Mouse (Mus musculus) midbrain, postnatal 0 days (tissue): ENCODE measurements around the gene H2afy2. TPM values are rescaled to one million over a fixed set of nuclear protein-coding genes. Genes with fewer than 3 reads are reported as not detected.

Experiments used
- ATAC-seq: fragments of 200-750 bp; cut with Nextera tagmentation; 2 replicates; pipeline ENCODE4 v1.8.0; 2017; ENCODE audit warnings: moderate number of reproducible peaks, mild to moderate bottlenecking, moderate TSS enrichment, moderate library complexity; ENCODE audit not compliant: low FRiP score
- DNase-seq: peaks from one replicate; pipeline ENCODE4 v3.0.0-alpha.2; 2015; ENCODE audit warnings: low spot score
- H3K27ac ChIP-seq: fragments of 300-500 bp; sonication (generic); 2 replicates; pipeline ENCODE4 v1.5.1; 2014; ENCODE audit warnings: low read depth, mild to moderate bottlenecking, low read length, mixed read lengths
- H3K27me3 ChIP-seq: fragments of 300-500 bp; sonication (generic); 2 replicates; pipeline ENCODE4 v1.6.1; 2014; ENCODE audit warnings: low read length, control low read depth, mixed read lengths; ENCODE audit not compliant: insufficient read depth
- H3K36me3 ChIP-seq: fragments of 300-500 bp; sonication (generic); 2 replicates; pipeline ENCODE4 v1.6.1; 2014; ENCODE audit warnings: low read length, control low read depth, mixed read lengths; ENCODE audit not compliant: insufficient read depth
- H3K4me1 ChIP-seq: fragments of 300-500 bp; sonication (generic); 2 replicates; pipeline ENCODE4 v1.6.1; 2014; ENCODE audit warnings: mild to moderate bottlenecking, control low read depth, antibody characterized with exemption, low read length, mixed read lengths; ENCODE audit not compliant: insufficient read depth
- H3K4me2 ChIP-seq: fragments of 300-500 bp; sonication (generic); 2 replicates; pipeline ENCODE4 v1.6.1; 2014; ENCODE audit warnings: low read depth, mild to moderate bottlenecking, low read length, mixed read lengths; ENCODE audit not compliant: poor library complexity, severe bottlenecking
- H3K4me3 ChIP-seq: fragments of 300-500 bp; sonication (generic); 2 replicates; pipeline ENCODE4 v1.5.1; 2014; ENCODE audit warnings: low read depth, mild to moderate bottlenecking, low read length, moderate library complexity
- H3K9ac ChIP-seq: fragments of 300-500 bp; sonication (generic); replicated peaks from 2 replicates; pipeline ENCODE4 v1.6.1; 2014; ENCODE audit warnings: mild to moderate bottlenecking, low read length, moderate library complexity, mixed read lengths; ENCODE audit not compliant: poor library complexity, severe bottlenecking
- H3K9me3 ChIP-seq: fragments of 300-500 bp; sonication (generic); 2 replicates; pipeline ENCODE4 v1.6.1; 2016; ENCODE audit warnings: low read length, control low read depth
- CTCF ChIP-seq: IDR thresholded peaks from 2 replicates; pipeline ENCODE4 v1.5.1; 2016; ENCODE audit warnings: antibody characterized with exemption, mild to moderate bottlenecking
- WGBS: fragments of 180-500 bp; shearing (Covaris S2); extraction: QIAGEN DNeasy Blood & Tissue Kit; methylation state at CpG from one replicate; pipeline ENCODE4 v1.1.7; 2014; 5-methylcytosine and 5-hydroxymethylcytosine counted together
- polyA plus RNA-seq: library from polyadenylated mRNA; unstranded; fragments of >200 nt; fragmentation: Nextera tagmentation; extraction: Ambion mirVana; gene quantifications from 2 replicates; pipeline ENCODE4 v1.2.1, GENCODE M21; 2015
- total RNA-seq: library from RNA; depleted of rRNA; stranded (reverse); fragments of >200 nt; gene quantifications from 2 replicates; pipeline ENCODE4 v1.2.3, GENCODE M21; 2014

H2afy2 gene
- total and polyA plus RNA-seq, 2 experiments from 2014 or later = 123 to 206 TPM

- TF ChIP-seq CTCF = no peak
- Histone ChIP-seq H3K4me3 (no peak overlapping the region), H3K4me2 (no peak overlapping the region), H3K36me3 (no peaks in the 10 kb centered on the region), H3K4me1 (no peaks in the 10 kb centered on the region), H3K9ac (no peak overlapping the region), H3K9me3 (no peaks in the 10 kb centered on the region), H3K27me3 (no peaks in the 10 kb centered on the region), H3K27ac (no peak overlapping the region)
- 91% methylated on average over 12 of the region's 12 CpGs for WGBS
- ATAC-seq (no peak), DNase-seq (no peak)
Observed at GRCm38 (mm10) chr10:61717406-61718296, 66.3 kb downstream of the H2afy2 start.

GRCm38 (mm10) chr10:61715996-61716864, 67.7 kb downstream of the H2afy2 start:
- peak overlapping the region; percentile 85 for H3K4me2 ChIP-seq
- ATAC-seq (no peak), DNase-seq (no peak)
- H3K9me3 ChIP-seq = no peaks in the 10 kb centered on the region
- no peak for TF ChIP-seq CTCF
- H3K36me3 ChIP-seq = no peaks in the 10 kb centered on the region
- peak overlapping the region; percentile 53 for H3K4me3 ChIP-seq
- no peak overlapping the region for H3K27ac ChIP-seq
- no peaks in the 10 kb centered on the region for H3K4me1 ChIP-seq
- 0 out of 2 replicates have a peak, but pooled peaks cover 2% of the 10 kb centered on the region for H3K27me3 ChIP-seq
- WGBS = 83% methylated on average over 7 of the region's 7 CpGs
- H3K9ac ChIP-seq = no peak overlapping the region

GRCm38 (mm10) chr10:61715462-61715837, 68.5 kb downstream of the H2afy2 start:
- WGBS = 5% methylated on average over 10 of the region's 11 CpGs
- Histone ChIP-seq H3K4me1 (no peaks in the 10 kb centered on the region), H3K36me3 (no peaks in the 10 kb centered on the region), H3K4me2 (peak overlapping the region; percentile 85), H3K27me3 (0 out of 2 replicates have a peak, but pooled peaks cover 2% of the 10 kb centered on the region), H3K4me3 (peak overlapping the region; percentile 53), H3K27ac (no peak overlapping the region), H3K9ac (peak overlapping the region; percentile 69), H3K9me3 (no peaks in the 10 kb centered on the region)
- DNase-seq = no peak
- TF ChIP-seq CTCF = no peak
- ATAC-seq = peak; percentile 31; the same call in 1 of the 2 replicates

GRCm38 (mm10) chr10:61714771-61715461, 69.0 kb downstream of the H2afy2 start, which contains the start of gene Aifm2:
Gene Aifm2 (plus strand): TSS chr10:61715263.
- ATAC-seq (peak; percentile 73), DNase-seq (peak; percentile 66)
- no peak for TF ChIP-seq CTCF
- WGBS = 16% methylated on average over 28 of the region's 36 CpGs
- no peaks in the 10 kb centered on the region for H3K9me3 ChIP-seq
- no peaks in the 10 kb centered on the region for H3K4me1 ChIP-seq
- peak within 1 kb of the TSS; percentile 53 for H3K4me3 ChIP-seq
- no peaks in the 10 kb centered on the region for H3K36me3 ChIP-seq
- H3K27ac ChIP-seq = no peak within 1 kb of the TSS
- peak within 1 kb of the TSS; percentile 85 for H3K4me2 ChIP-seq
- H3K27me3 ChIP-seq = 0 out of 2 replicates have a peak, but pooled peaks cover 2% of the 10 kb centered on the region
- peak within 1 kb of the TSS; percentile 69 for H3K9ac ChIP-seq

GRCm38 (mm10) chr10:61714146-61714545, 69.8 kb downstream of the H2afy2 start:
- no peak for ATAC-seq
- TF ChIP-seq CTCF = no peak
- DNase-seq = no peak
- WGBS = 96% methylated on average over 4 of the region's 4 CpGs
- H3K4me2 ChIP-seq = no peak overlapping the region
- H3K36me3 ChIP-seq = no peaks in the 10 kb centered on the region
- no peak overlapping the region for H3K4me3 ChIP-seq
- H3K4me1 ChIP-seq = no peaks in the 10 kb centered on the region
- no peaks in the 10 kb centered on the region for H3K9me3 ChIP-seq
- no peak overlapping the region for H3K27ac ChIP-seq
- H3K27me3 ChIP-seq = 0 out of 2 replicates have a peak, but pooled peaks cover 2% of the 10 kb centered on the region
- no peak overlapping the region for H3K9ac ChIP-seq
